Mouse (Mus musculus) brain, embryonic 14.5 days (tissue): Measurements from ENCODE around the gene Slc9a8.

ENCODE experiments used
- CTCF ChIP-seq: fragments of 200-500 bp; IDR thresholded peaks from 2 replicates; pipeline ENCODE4 v1.5.1; 2012; ENCODE audit warnings: inconsistent platforms, mild to moderate bottlenecking, moderate library complexity, borderline replicate concordance; ENCODE audit not compliant: insufficient read depth, insufficient read length; ENCODE audit errors: extremely low read depth
- POLR2A ChIP-seq: fragments of 200-500 bp; IDR thresholded peaks from 2 replicates; pipeline ENCODE4 v1.6.1; 2012; ENCODE audit warnings: mild to moderate bottlenecking, inconsistent platforms, borderline replicate concordance; ENCODE audit not compliant: poor library complexity, insufficient read depth, insufficient read length, severe bottlenecking; ENCODE audit errors: extremely low read depth

DNA sequence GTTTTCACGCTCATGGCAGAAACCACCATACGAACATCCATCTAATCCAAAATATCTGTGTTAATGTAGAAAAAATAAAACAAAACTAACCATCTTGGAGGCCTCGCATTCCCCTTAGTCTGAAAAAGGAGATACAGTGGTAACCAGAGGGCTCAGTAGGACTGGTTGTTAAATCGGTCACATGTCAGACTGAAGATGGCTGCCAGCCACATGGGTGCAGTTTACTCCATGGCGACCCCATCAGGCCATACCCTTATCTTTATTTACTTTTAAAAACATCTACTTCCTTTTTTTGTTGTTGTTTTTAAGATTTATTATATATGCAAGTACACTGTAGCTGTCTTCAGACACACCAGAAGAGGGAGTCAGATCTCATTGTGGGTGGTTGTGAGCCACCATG lies 8.1 kb downstream of the Slc9a8 start:
- TF ChIP-seq CTCF (no peak), POLR2A (no peak)
